Mouse (Mus musculus): ENCODE measurements around the gene Gm10277.
"Not testable (repeated sequence)": the region's sequence is repeated elsewhere in the genome, so short reads cannot be mapped to it uniquely, and the experiment has no call there.

Gene Gm10277

GRCm38 (mm10) chr11:77771879-77772713 is 15.5 kb downstream of the Gm10277 start:
- no peak for DNase-seq (ENCODE audit: low spot score)

GRCm38 (mm10) chr11:77770346-77770745 is 17.2 kb downstream of the Gm10277 start:
- DNase-seq (ENCODE audit: low spot score): no peak

- no peak for DNase-seq (ENCODE audit: low spot score)
These were observed 18.1 kb downstream of the Gm10277 start for GRCm38 (mm10) chr11:77769496-77769895.

- DNase-seq (ENCODE audit: low spot score): peak; percentile 49
These were observed 21.1 kb downstream of the Gm10277 start for GRCm38 (mm10) chr11:77766351-77767001.

- DNase-seq (ENCODE audit: low spot score): no peak
These were observed 22.1 kb downstream of the Gm10277 start for GRCm38 (mm10) chr11:77765459-77765777.

- peak; percentile 60 for DNase-seq (ENCODE audit: low spot score)
These were observed 22.7 kb downstream of the Gm10277 start for GRCm38 (mm10) chr11:77764694-77765458.

- no peak for DNase-seq (ENCODE audit: low spot score)
These were observed 23.7 kb downstream of the Gm10277 start for GRCm38 (mm10) chr11:77763673-77764340.

- peak; percentile 81 for DNase-seq (ENCODE audit: low spot score)
These were observed 24.5 kb downstream of the Gm10277 start, which contains the start of gene Myo18a for GRCm38 (mm10) chr11:77762783-77763672. TSS of gene Myo18a (plus strand) at chr11:77763246.

- no peak for DNase-seq (ENCODE audit: low spot score)
These were observed 27.5 kb downstream of the Gm10277 start for GRCm38 (mm10) chr11:77760031-77760430.

GRCm38 (mm10) chr11:77753469-77753868 is 34.1 kb downstream of the Gm10277 start:
- no peak for DNase-seq (ENCODE audit: low spot score)

GRCm38 (mm10) chr11:77752525-77752924 is 35.0 kb downstream of the Gm10277 start:
- no peak for DNase-seq (ENCODE audit: low spot score)

- DNase-seq (ENCODE audit: low spot score): no peak
These were observed 38.6 kb downstream of the Gm10277 start for GRCm38 (mm10) chr11:77748996-77749395.

GRCm38 (mm10) chr11:77747103-77747502 is 40.4 kb downstream of the Gm10277 start:
- DNase-seq (ENCODE audit: low spot score): not testable (repeated sequence)

GRCm38 (mm10) chr11:77746652-77747051 is 40.9 kb downstream of the Gm10277 start:
- no peak for DNase-seq (ENCODE audit: low spot score)

GRCm38 (mm10) chr11:77743966-77744365 is 43.6 kb downstream of the Gm10277 start:
- peak; percentile 15 for DNase-seq (ENCODE audit: low spot score)

GRCm38 (mm10) chr11:77738555-77738954 is 49.0 kb downstream of the Gm10277 start:
- no peak for DNase-seq (ENCODE audit: low spot score)

GRCm38 (mm10) chr11:77737289-77737688 is 50.3 kb downstream of the Gm10277 start:
- DNase-seq (ENCODE audit: low spot score): peak; percentile 89

Data from layer of hippocampus, adult 11-12 months (tissue).